Comparison of ENCODE assay signal across 11 mouse cellular contexts in genomic region chr1:91021304-91021703, GRCm38 (mm10). TPM values are rescaled to one million over a fixed set of nuclear protein-coding genes. Genes with fewer than 3 reads are reported as not detected.
DNase-seq lines count a peak whose midpoint lies in the region; TF ChIP-seq lines count a peak whose summit lies in the region.
"Had no signal": no experiment of that assay in that cellular context is flagged by ENCODE, and none has a peak within 500 bp of the region (broad histone marks: within the 10 kb centered on the region; RNA-seq: fewer than 3 reads in every experiment).

No protein-coding gene starts in this region.

- 0 out of 2 replicates have a peak, but pooled peaks cover 4% of the 10 kb centered on the region for H3K79me2 ChIP-seq in heart, adult 2 months (replicated peaks; ENCODE audit: control insufficient read depth, insufficient read depth, low read length)

- peak; percentile 57 for TF ChIP-seq CTCF in heart, adult 2 months (IDR thresholded peaks at IDR 0.05)
- peak; percentile 63 for TF ChIP-seq CTCF in lung, adult 2 months (IDR thresholded peaks at IDR 0.05; ENCODE audit: insufficient read depth, low read length)

- no peak for TF ChIP-seq POLR2A in heart, adult 2 months (IDR thresholded peaks at IDR 0.05; ENCODE audit: insufficient read depth, low read depth, low read length)
- TF ChIP-seq POLR2A in lung, adult 2 months (IDR thresholded peaks at IDR 0.05; ENCODE audit: borderline replicate concordance, extremely low read depth, low read depth, low read length) = no peak

- WGBS in heart, adult 2 months = 71% methylated on average over 3 of the region's 3 CpGs
- 80% methylated on average over 3 of the region's 3 CpGs for WGBS in lung, adult 2 months

- no peak overlapping the region for H3K4me3 ChIP-seq in heart, adult 2 months
- no peak overlapping the region for H3K4me3 ChIP-seq in lung, adult 2 months (replicated peaks; ENCODE audit: extremely low read depth, low read depth, low read length)

- no peak for DNase-seq in heart, adult 2 months
- DNase-seq in heart, postnatal 25 days (ENCODE audit: low spot score) = no peak
- no peak for DNase-seq in lung, adult 2 months
- DNase-seq in lung, postnatal 36 days = no peak
- peak; percentile 48 for DNase-seq in NIH3T3 (ENCODE audit: low read depth)
- DNase-seq in splenic B cell, adult 2 months (ENCODE audit: low read depth, low spot score) = peak; percentile 63
- no peak for DNase-seq in adrenal gland, postnatal 4 days (ENCODE audit: low spot score in 2 of 2)
- no peak for DNase-seq in adrenal gland, postnatal 14 days
- DNase-seq: kidney, adult 18-20 months had no signal

- H3K9ac ChIP-seq in heart, adult 2 months (ENCODE audit: low read depth, low read length) = no peak overlapping the region

- intact Hi-C loops in heart, adult 2 months (cut with DNase I) = loop anchor here (2.0 kb wide), 1 partner anchor 49 kb away; no protein-coding TSS in a partner anchor
- intact Hi-C loops in heart, postnatal 25 days (cut with DNase I) = loop anchor here (5.0 kb wide), 1 partner anchor 49 kb away; no protein-coding TSS in a partner anchor

- no peak for TF ChIP-seq EP300 in heart, adult 2 months (IDR thresholded peaks at IDR 0.05; ENCODE audit: insufficient read depth, low read depth, low read length)

- no peak overlapping the region for H3K27ac ChIP-seq in heart, adult 2 months

- H3K4me1 ChIP-seq in heart, adult 2 months (ENCODE audit: control insufficient read depth, insufficient read depth, low read length) = peaks cover 25% of the 10 kb centered on the region
- H3K4me1 ChIP-seq in lung, adult 2 months (ENCODE audit: control insufficient read depth, insufficient read depth, low read length) = peaks cover 18% of the 10 kb centered on the region

- H3K36me3 ChIP-seq in heart, adult 2 months (ENCODE audit: control insufficient read depth, insufficient read depth, low read length) = peaks cover 10% of the 10 kb centered on the region
- H3K36me3 ChIP-seq in splenic B cell, adult 2 months (ENCODE audit: control insufficient read depth, insufficient read depth, low read length, poor library complexity, severe bottlenecking) = no peaks in the 10 kb centered on the region

- no peaks in the 10 kb centered on the region for H3K27me3 ChIP-seq in heart, adult 2 months (ENCODE audit: control insufficient read depth, insufficient read depth, low read length)
- no peaks in the 10 kb centered on the region for H3K27me3 ChIP-seq in splenic B cell, adult 2 months (ENCODE audit: control insufficient read depth, insufficient read depth, low read length, poor library complexity, severe bottlenecking)

RNA-seq across cellular contexts. Expression of gene Lrrfip1, which starts 22.8 kb away (rescaled TPM):
- total RNA-seq in heart, adult 2 months (2021) = 10 to 100 TPM; 63.5 to 75.5 TPM
- polyA plus RNA-seq in heart, adult 2 months (2012; rRNA removed) = 32.9 and 44.2 TPM in 2 replicates
- 10 to 100 TPM; 81.3 to 98.0 TPM for total RNA-seq in heart, postnatal 25 days (2021)
- 30.5 and 38.1 TPM in 2 replicates for polyA plus RNA-seq in lung, adult 2 months (2012; rRNA removed)
- total RNA-seq in adrenal gland, postnatal 4 days (2021) = 10 to 100 TPM; 54.7 to 56.7 TPM
- total RNA-seq in adrenal gland, postnatal 14 days (2021) = 49.4 and 61.1 TPM in 2 replicates

RNA-seq across cellular contexts. Expression of gene Rab17, which starts 51.8 kb away (rescaled TPM):
- total RNA-seq in heart, adult 2 months (2021) = 1 to 10 TPM; 1.7 to 2.6 TPM
- polyA plus RNA-seq in heart, adult 2 months (2012; rRNA removed) = 1.4 and 2.3 TPM in 2 replicates
- 1 to 10 TPM; 2.1 to 3.2 TPM for total RNA-seq in heart, postnatal 25 days (2021)
- polyA plus RNA-seq in lung, adult 2 months (2012; rRNA removed) = 1.2 and 1.7 TPM in 2 replicates
- 1 to 10 TPM; 1.2 to 2.5 TPM for total RNA-seq in adrenal gland, postnatal 4 days (2021)
- total RNA-seq in adrenal gland, postnatal 14 days (2021) = 0.64 and 2.7 TPM in 2 replicates
- total RNA-seq: left cerebral cortex, adult 18-20 months had no signal
- polyA plus RNA-seq: forebrain, embryonic 11.5 days had no signal

Comparison
In these comparisons a context has a peak if more than half of its experiments do, and no peak if none do; other contexts are left out.
1. DNase-seq: peak in NIH3T3 (single experiment) and splenic B cell, adult 2 months (single experiment); none in heart, adult 2 months (0 of 2), heart, postnatal 25 days (single experiment), lung, adult 2 months (single experiment), lung, postnatal 36 days (single experiment), adrenal gland, postnatal 4 days (0 of 2) and adrenal gland, postnatal 14 days (single experiment).